Mouse (Mus musculus): Measurements from ENCODE around the gene Map4k1. TPM values are rescaled to one million over a fixed set of nuclear protein-coding genes. Genes with fewer than 3 reads are reported as not detected.

The Map4k1 gene
- polyA plus RNA-seq, 2 experiments: 6.4 to 9.3 TPM

GRCm38 (mm10) chr7:28951764-28952163, 30.1 kb upstream of the Map4k1 start:
- Histone ChIP-seq H3K9ac (ENCODE audit: low read depth, low read length, severe bottlenecking) (no peak overlapping the region), H3K4me3 (replicated peaks; ENCODE audit: low read length) (no peak overlapping the region), H3K36me3 (ENCODE audit: control insufficient read depth, insufficient read depth, low read length) (peaks cover 15% of the 10 kb centered on the region), H3K9me3 (ENCODE audit: control insufficient read depth, low read length) (no peaks in the 10 kb centered on the region), H3K27ac (replicated peaks; ENCODE audit: low read depth, low read length) (peak overlapping the region; percentile 87), H3K4me1 (ENCODE audit: control insufficient read depth, insufficient read depth, low read length) (peaks cover 79% of the 10 kb centered on the region), H3K27me3 (ENCODE audit: control insufficient read depth, insufficient read depth, low read length) (no peaks in the 10 kb centered on the region), H3K4me2 (replicated peaks; ENCODE audit: low read depth, low read length, severe bottlenecking) (no peak overlapping the region)
- TF ChIP-seq POLR2A (IDR thresholded peaks at IDR 0.05; ENCODE audit: borderline replicate concordance, extremely low read depth, insufficient read depth, insufficient read length): no peak
- no peak for DNase-seq (ENCODE audit: low spot score)
- 74% methylated on average over 2 of the region's 2 CpGs for WGBS
- ATAC-seq (ENCODE audit: low FRiP score, low read depth): no peak

GRCm38 (mm10) chr7:28952786-28953185, 29.1 kb upstream of the Map4k1 start:
- 7% methylated on average over 3 of the region's 3 CpGs for WGBS
- peaks cover 76% of the 10 kb centered on the region for H3K4me1 ChIP-seq (ENCODE audit: control insufficient read depth, insufficient read depth, low read length)
- peaks cover 15% of the 10 kb centered on the region for H3K36me3 ChIP-seq (ENCODE audit: control insufficient read depth, insufficient read depth, low read length)

GRCm38 (mm10) chr7:28953476-28954376, 28.1 kb upstream of the Map4k1 start:
- H3K27me3 ChIP-seq (ENCODE audit: control insufficient read depth, insufficient read depth, low read length): no peaks in the 10 kb centered on the region
- WGBS: 16% methylated on average over 2 of the region's 2 CpGs
- H3K27ac ChIP-seq (replicated peaks; ENCODE audit: low read depth, low read length): peak overlapping the region; percentile 87
- peak overlapping the region; percentile 18; the same call in 1 of the 2 replicates for H3K9ac ChIP-seq (ENCODE audit: low read depth, low read length, severe bottlenecking)
- peaks cover 75% of the 10 kb centered on the region for H3K4me1 ChIP-seq (ENCODE audit: control insufficient read depth, insufficient read depth, low read length)
- TF ChIP-seq POLR2A (IDR thresholded peaks at IDR 0.05; ENCODE audit: borderline replicate concordance, extremely low read depth, insufficient read depth, insufficient read length): no peak
- DNase-seq (ENCODE audit: low spot score) (no peak), ATAC-seq (ENCODE audit: low FRiP score, low read depth) (peak; percentile 39; the same call in 1 of the 2 replicates)
- no peaks in the 10 kb centered on the region for H3K9me3 ChIP-seq (ENCODE audit: control insufficient read depth, low read length)
- 0 out of 2 replicates have a peak overlapping the region, but pooled peaks have one; percentile 0 for H3K4me2 ChIP-seq (replicated peaks; ENCODE audit: low read depth, low read length, severe bottlenecking)
- H3K4me3 ChIP-seq (replicated peaks; ENCODE audit: low read length): no peak overlapping the region
- H3K36me3 ChIP-seq (ENCODE audit: control insufficient read depth, insufficient read depth, low read length): peaks cover 15% of the 10 kb centered on the region

More at GRCm38 (mm10) chr7:28952786-28953185, 29.1 kb upstream of the Map4k1 start:
- ATAC-seq (ENCODE audit: low FRiP score, low read depth) (peak; percentile 13; the same call in 1 of the 2 replicates), DNase-seq (ENCODE audit: low spot score) (peak; percentile 73)
- no peaks in the 10 kb centered on the region for H3K27me3 ChIP-seq (ENCODE audit: control insufficient read depth, insufficient read depth, low read length)
- 0 out of 2 replicates have a peak overlapping the region, but pooled peaks have one; percentile 0 for H3K4me2 ChIP-seq (replicated peaks; ENCODE audit: low read depth, low read length, severe bottlenecking)
- H3K27ac ChIP-seq (replicated peaks; ENCODE audit: low read depth, low read length): peak overlapping the region; percentile 87
- TF ChIP-seq POLR2A (IDR thresholded peaks at IDR 0.05; ENCODE audit: borderline replicate concordance, extremely low read depth, insufficient read depth, insufficient read length): no peak
- peak overlapping the region; percentile 18; the same call in 1 of the 2 replicates for H3K9ac ChIP-seq (ENCODE audit: low read depth, low read length, severe bottlenecking)
- H3K9me3 ChIP-seq (ENCODE audit: control insufficient read depth, low read length): no peaks in the 10 kb centered on the region
- no peak overlapping the region for H3K4me3 ChIP-seq (replicated peaks; ENCODE audit: low read length)

GRCm38 (mm10) chr7:28954773-28955172, 27.1 kb upstream of the Map4k1 start:
- Histone ChIP-seq H3K4me1 (ENCODE audit: control insufficient read depth, insufficient read depth, low read length) (peaks cover 75% of the 10 kb centered on the region), H3K27me3 (ENCODE audit: control insufficient read depth, insufficient read depth, low read length) (no peaks in the 10 kb centered on the region), H3K9me3 (ENCODE audit: control insufficient read depth, low read length) (no peaks in the 10 kb centered on the region), H3K4me3 (replicated peaks; ENCODE audit: low read length) (no peak overlapping the region), H3K4me2 (replicated peaks; ENCODE audit: low read depth, low read length, severe bottlenecking) (no peak overlapping the region), H3K36me3 (ENCODE audit: control insufficient read depth, insufficient read depth, low read length) (peaks cover 15% of the 10 kb centered on the region), H3K27ac (replicated peaks; ENCODE audit: low read depth, low read length) (peak overlapping the region; percentile 63), H3K9ac (ENCODE audit: low read depth, low read length, severe bottlenecking) (no peak overlapping the region)
- ATAC-seq (ENCODE audit: low FRiP score, low read depth) (no peak), DNase-seq (ENCODE audit: low spot score) (no peak)
- WGBS: 66% methylated on average over 4 of the region's 4 CpGs
- TF ChIP-seq POLR2A (IDR thresholded peaks at IDR 0.05; ENCODE audit: borderline replicate concordance, extremely low read depth, insufficient read depth, insufficient read length): no peak

- Histone ChIP-seq H3K9me3 (ENCODE audit: control insufficient read depth, low read length) (no peaks in the 10 kb centered on the region), H3K4me3 (replicated peaks; ENCODE audit: low read length) (no peak overlapping the region), H3K27me3 (ENCODE audit: control insufficient read depth, insufficient read depth, low read length) (no peaks in the 10 kb centered on the region), H3K27ac (replicated peaks; ENCODE audit: low read depth, low read length) (peak overlapping the region; percentile 63), H3K36me3 (ENCODE audit: control insufficient read depth, insufficient read depth, low read length) (peaks cover 15% of the 10 kb centered on the region), H3K9ac (ENCODE audit: low read depth, low read length, severe bottlenecking) (no peak overlapping the region), H3K4me1 (ENCODE audit: control insufficient read depth, insufficient read depth, low read length) (peaks cover 76% of the 10 kb centered on the region), H3K4me2 (replicated peaks; ENCODE audit: low read depth, low read length, severe bottlenecking) (no peak overlapping the region)
- no peak for DNase-seq (ENCODE audit: low spot score)
- ATAC-seq (ENCODE audit: low FRiP score, low read depth): no peak
- TF ChIP-seq POLR2A (IDR thresholded peaks at IDR 0.05; ENCODE audit: borderline replicate concordance, extremely low read depth, insufficient read depth, insufficient read length): no peak
- 50% methylated on average over 5 of the region's 5 CpGs for WGBS
These were observed 26.5 kb upstream of the Map4k1 start for GRCm38 (mm10) chr7:28955295-28955897.
